Mouse (Mus musculus) right cerebral cortex, adult 18-20 months (tissue): ENCODE data around the gene Taar7a.

Source experiments
- DNase-seq: peaks from one replicate; pipeline ENCODE4 v3.0.0; 2022; ENCODE audit warnings: mixed read lengths

Taar7a gene

DNA sequence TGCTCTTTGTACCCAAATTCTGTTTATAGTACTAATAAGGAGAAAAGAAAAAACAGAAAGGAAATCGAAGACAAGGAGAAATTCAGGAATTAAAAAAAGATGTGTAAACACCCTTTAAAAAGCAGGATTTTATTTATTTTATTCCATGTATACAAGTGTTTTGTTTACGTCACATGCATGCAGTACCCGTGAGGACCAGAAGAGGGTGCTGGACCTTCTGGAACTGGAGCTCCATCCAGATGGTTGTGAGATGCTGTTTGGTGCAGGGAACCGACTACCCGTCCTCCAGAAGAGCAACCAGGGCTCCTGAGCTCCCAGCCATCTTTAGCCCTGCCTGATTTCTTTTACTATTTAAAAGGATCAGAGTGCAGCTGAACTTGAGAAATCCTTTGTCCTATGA lies 50.8 kb downstream of the Taar7a start:
- DNase-seq, result no peak
